Mouse (Mus musculus): ENCODE data around the gene Hist1h3e.
"Not testable (repeated sequence)": the region's sequence is repeated elsewhere in the genome, so short reads cannot be mapped to it uniquely, and the experiment has no call there.

Hist1h3e gene

GRCm38 (mm10) chr13:23583387-23584068 lies 21.4 kb upstream of the Hist1h3e start:
- DNase-seq (ENCODE audit: low spot score): peak; percentile 10

GRCm38 (mm10) chr13:23582219-23583056 lies 20.3 kb upstream of the Hist1h3e start:
- peak; percentile 27 for DNase-seq (ENCODE audit: low spot score)

- peak; percentile 95 for DNase-seq (ENCODE audit: low spot score)
Observed at GRCm38 (mm10) chr13:23581408-23582218, 19.4 kb upstream of the Hist1h3e start, which contains the start of gene Hist1h4d. Gene Hist1h4d, plus strand, starts transcription at chr13:23581598.

- no peak for DNase-seq (ENCODE audit: low spot score)
Observed at GRCm38 (mm10) chr13:23577835-23578234, 15.7 kb upstream of the Hist1h3e start.

GRCm38 (mm10) chr13:23576906-23577639 lies 14.9 kb upstream of the Hist1h3e start:
- DNase-seq (ENCODE audit: low spot score): no peak

GRCm38 (mm10) chr13:23576351-23576881 lies 14.2 kb upstream of the Hist1h3e start:
- DNase-seq (ENCODE audit: low spot score): no peak

- not testable (repeated sequence) for DNase-seq (ENCODE audit: low spot score)
Observed at GRCm38 (mm10) chr13:23575864-23576313, 13.7 kb upstream of the Hist1h3e start.

GRCm38 (mm10) chr13:23575271-23575851 lies 13.2 kb upstream of the Hist1h3e start, which contains the start of gene Hist1h3d:
Gene Hist1h3d, plus strand, starts transcription at chr13:23575763.
- DNase-seq (ENCODE audit: low spot score): no peak

GRCm38 (mm10) chr13:23574546-23575170 lies 12.5 kb upstream of the Hist1h3e start:
- not testable (repeated sequence) for DNase-seq (ENCODE audit: low spot score)

- not testable (repeated sequence) for DNase-seq (ENCODE audit: low spot score)
Observed at GRCm38 (mm10) chr13:23573898-23574524, 11.8 kb upstream of the Hist1h3e start, which contains the start of the genes Hist1h2bf and Hist1h2ad. Gene Hist1h2bf, minus strand, starts transcription at chr13:23574196. Gene Hist1h2ad, plus strand, starts transcription at chr13:23574381.

- not testable (repeated sequence) for DNase-seq (ENCODE audit: low spot score)
Observed at GRCm38 (mm10) chr13:23573034-23573897, 11.1 kb upstream of the Hist1h3e start.

- peak; percentile 18 for DNase-seq (ENCODE audit: low spot score)
Observed at GRCm38 (mm10) chr13:23572218-23573033, 10.3 kb upstream of the Hist1h3e start.

- DNase-seq (ENCODE audit: low spot score): peak; percentile 32
Observed at GRCm38 (mm10) chr13:23571504-23572217, 9.5 kb upstream of the Hist1h3e start.

- peak; percentile 94 for DNase-seq (ENCODE audit: low spot score)
Observed at GRCm38 (mm10) chr13:23571022-23571503, 8.9 kb upstream of the Hist1h3e start, which contains the start of the genes Hist1h2ae and Hist1h2bg. Gene Hist1h2ae, minus strand, starts transcription at chr13:23571220. Gene Hist1h2bg, plus strand, starts transcription at chr13:23571396.

- peak; percentile 33 for DNase-seq (ENCODE audit: low spot score)
Observed at GRCm38 (mm10) chr13:23570261-23571021, 8.3 kb upstream of the Hist1h3e start.

GRCm38 (mm10) chr13:23564482-23564881 lies 2.3 kb upstream of the Hist1h3e start:
- DNase-seq (ENCODE audit: low spot score): no peak
